Mouse (Mus musculus) MEL (cell line): Measurements from ENCODE around the gene Atp8b5. TPM values are rescaled to one million over a fixed set of nuclear protein-coding genes. Genes with fewer than 3 reads are reported as not detected.
A peak's percentile ranks its signal among the peaks of the same experiment; 100 is the strongest.

Experiments used
- DNase-seq: peaks from one replicate; pipeline ENCODE4 v3.0.0; 2011; ENCODE audit warnings: low read depth, low spot score
- H3K27ac ChIP-seq: 2 replicates; pipeline ENCODE4 v1.5.1; 2012; ENCODE audit warnings: low read depth, mild to moderate bottlenecking, control low read depth, low read length, moderate library complexity; ENCODE audit not compliant: control insufficient read depth
- H3K27me3 ChIP-seq, 2 experiments: fragments of 150-350 bp in 1 of 2; sonication (generic) in 1 of 2; 2 replicates each; pipeline ENCODE4 v1.6.1; 2012; ENCODE audit warnings: low read length in 2 of 2, mild to moderate bottlenecking in 2 of 2, improper control_type of control experiment in 1 of 2, moderate library complexity in 1 of 2; ENCODE audit not compliant: insufficient read depth in 2 of 2, control insufficient read depth in 1 of 2
- H3K36me3 ChIP-seq, 2 experiments: 2 replicates each; pipeline ENCODE4 v1.6.1; 2012 to 2014; ENCODE audit warnings: low read length in 2 of 2, improper control_type of control experiment in 1 of 2, inconsistent platforms in 1 of 2, mild to moderate bottlenecking in 1 of 2; ENCODE audit not compliant: insufficient read depth in 2 of 2, control insufficient read depth in 1 of 2
- H3K4me1 ChIP-seq, 2 experiments: fragments of 150-350 bp in 1 of 2; sonication (generic) in 1 of 2; 2 replicates each; pipeline ENCODE4 v1.6.1; 2012; ENCODE audit warnings: low read length in 2 of 2, improper control_type of control experiment in 1 of 2, mild to moderate bottlenecking in 1 of 2; ENCODE audit not compliant: insufficient read depth in 2 of 2, control insufficient read depth in 1 of 2
- H3K4me3 ChIP-seq, 2 experiments: fragments of 150-350 bp in 1 of 2; sonication (generic) in 1 of 2; 2 replicates each; pipeline ENCODE4 v1.5.1; 2012; ENCODE audit warnings: low read depth in 2 of 2, low read length in 2 of 2, mild to moderate bottlenecking in 2 of 2, moderate library complexity in 2 of 2, control low read depth in 1 of 2, improper control_type of control experiment in 1 of 2; ENCODE audit not compliant: control insufficient read depth in 1 of 2, insufficient read depth in 1 of 2
- H3K79me2 ChIP-seq: 2 replicates; pipeline ENCODE4 v1.6.1; 2012; ENCODE audit warnings: mild to moderate bottlenecking, low read length, moderate library complexity; ENCODE audit not compliant: control insufficient read depth, poor library complexity, insufficient read depth
- H3K9ac ChIP-seq: 2 replicates; pipeline ENCODE4 v1.6.1; 2012; ENCODE audit warnings: low read depth, mild to moderate bottlenecking, control low read depth, low read length, moderate library complexity; ENCODE audit not compliant: control insufficient read depth, poor library complexity, severe bottlenecking
- H3K9me3 ChIP-seq: fragments of 150-350 bp; sonication (generic); replicated peaks from 2 replicates; pipeline ENCODE4 v1.6.1; 2012; ENCODE audit warnings: mild to moderate bottlenecking, low read length, improper control_type of control experiment, moderate library complexity; ENCODE audit not compliant: insufficient read depth
- BHLHE40 ChIP-seq: IDR thresholded peaks from 2 replicates; pipeline ENCODE4 v1.6.1; 2012; ENCODE audit warnings: low read depth, mild to moderate bottlenecking, inconsistent platforms, low read length, improper control_type of control experiment, borderline replicate concordance
- CTCF ChIP-seq, 3 experiments: IDR thresholded peaks in 2 of 3; conservative IDR thresholded peaks in 1 of 3; 2 replicates each; pipeline ENCODE4 v1.5.1; 2011 to 2012; ENCODE audit warnings: low read length in 3 of 3, low read depth in 2 of 3, mild to moderate bottlenecking in 2 of 3, improper control_type of control experiment in 1 of 3, inconsistent platforms in 1 of 3, mixed read lengths in 1 of 3, moderate library complexity in 1 of 3; ENCODE audit not compliant: control insufficient read depth in 1 of 3, insufficient read depth in 1 of 3, poor library complexity in 1 of 3, severe bottlenecking in 1 of 3
- EP300 ChIP-seq, 2 experiments: IDR thresholded peaks; 2 replicates each; pipeline ENCODE4 v1.6.1; 2011; ENCODE audit warnings: improper control_type of control experiment in 2 of 2, low read length in 2 of 2, low read depth in 1 of 2, mild to moderate bottlenecking in 1 of 2
- ETS1 ChIP-seq: IDR thresholded peaks from 2 replicates; pipeline ENCODE4 v1.6.1; 2012; ENCODE audit warnings: low read depth, mild to moderate bottlenecking, inconsistent platforms, low read length, improper control_type of control experiment, moderate library complexity
- GABPA ChIP-seq: IDR thresholded peaks from 2 replicates; pipeline ENCODE4 v1.6.1; 2012; ENCODE audit warnings: low read depth, mild to moderate bottlenecking, inconsistent platforms, low read length, improper control_type of control experiment, moderate library complexity
- GATA1 ChIP-seq: IDR thresholded peaks from 2 replicates; pipeline ENCODE4 v1.6.1; 2011; ENCODE audit warnings: low read depth, low read length, improper control_type of control experiment
- HCFC1 ChIP-seq: IDR thresholded peaks from 2 replicates; pipeline ENCODE4 v1.6.1; 2012; ENCODE audit warnings: low read depth, mild to moderate bottlenecking, inconsistent platforms, low read length, improper control_type of control experiment, moderate library complexity
- KAT2A ChIP-seq: conservative IDR thresholded peaks from 2 replicates; pipeline ENCODE4 v1.6.1; 2012; ENCODE audit warnings: low read depth, low read length, improper control_type of control experiment, inconsistent platforms
- MAX ChIP-seq: IDR thresholded peaks from 2 replicates; pipeline ENCODE4 v1.6.1; 2011; ENCODE audit warnings: low read length, improper control_type of control experiment
- MAZ ChIP-seq: IDR thresholded peaks from 2 replicates; pipeline ENCODE4 v1.6.1; 2012; ENCODE audit warnings: low read depth, mild to moderate bottlenecking, inconsistent platforms, low read length, improper control_type of control experiment
- MXI1 ChIP-seq: IDR thresholded peaks from 2 replicates; pipeline ENCODE4 v1.6.1; 2011; ENCODE audit warnings: mild to moderate bottlenecking, low read depth, low read length, improper control_type of control experiment
- NELFE ChIP-seq: IDR thresholded peaks from 2 replicates; pipeline ENCODE4 v1.6.1; 2011; ENCODE audit warnings: low read depth, low read length, improper control_type of control experiment
- POLR2AphosphoS5 ChIP-seq: IDR thresholded peaks from 2 replicates; pipeline ENCODE4 v1.6.1; 2012; ENCODE audit warnings: low read depth, borderline replicate concordance, mild to moderate bottlenecking, inconsistent platforms, low read length, moderate library complexity, mixed read lengths
- RAD21 ChIP-seq: IDR thresholded peaks from 2 replicates; pipeline ENCODE4 v1.6.1; 2011; ENCODE audit warnings: mild to moderate bottlenecking, low read depth, low read length, improper control_type of control experiment
- TAL1 ChIP-seq: IDR thresholded peaks from 2 replicates; pipeline ENCODE4 v1.6.1; 2012; ENCODE audit warnings: mild to moderate bottlenecking, inconsistent platforms, low read length, moderate library complexity, mixed read lengths
- TBP ChIP-seq: IDR thresholded peaks from 2 replicates; pipeline ENCODE4 v1.8.0; 2011; ENCODE audit warnings: low read depth, low read length, improper control_type of control experiment
- TCF12 ChIP-seq: IDR thresholded peaks from 2 replicates; pipeline ENCODE4 v1.6.1; 2014; ENCODE audit warnings: low read depth, mild to moderate bottlenecking, inconsistent platforms, low read length, improper control_type of control experiment, moderate library complexity
- UBTF ChIP-seq: IDR thresholded peaks from 2 replicates; pipeline ENCODE4 v1.6.1; 2012; ENCODE audit warnings: low read depth, mild to moderate bottlenecking, inconsistent platforms, low read length, improper control_type of control experiment, moderate library complexity, borderline replicate concordance; ENCODE audit not compliant: insufficient read depth
- USF1 ChIP-seq: IDR thresholded peaks from 2 replicates; pipeline ENCODE4 v1.6.1; 2014; ENCODE audit warnings: low read depth, mild to moderate bottlenecking, inconsistent platforms, low read length, improper control_type of control experiment, moderate library complexity
- USF2 ChIP-seq, 2 experiments: IDR thresholded peaks; 2 replicates each; pipeline ENCODE4 v1.6.1; 2011 to 2012; ENCODE audit warnings: improper control_type of control experiment in 2 of 2, low read length in 2 of 2, borderline replicate concordance in 1 of 2, inconsistent platforms in 1 of 2, low read depth in 1 of 2, mild to moderate bottlenecking in 1 of 2; ENCODE audit not compliant: insufficient read depth in 1 of 2
- ZMIZ1 ChIP-seq: IDR thresholded peaks from 2 replicates; pipeline ENCODE4 v1.6.1; 2012; ENCODE audit warnings: low read depth, mild to moderate bottlenecking, inconsistent platforms, low read length, improper control_type of control experiment, moderate library complexity
- ZNF384 ChIP-seq: IDR thresholded peaks from 2 replicates; pipeline ENCODE4 v1.6.1; 2012; ENCODE audit warnings: low read depth, mild to moderate bottlenecking, inconsistent platforms, low read length, improper control_type of control experiment
- polyA plus RNA-seq, 2 experiments: library from polyadenylated mRNA; stranded (reverse) in 1 of 2; unstranded in 1 of 2; fragments of >175 nt in 1 of 2; fragments of >200 nt in 1 of 2; gene quantifications; 2 replicates each; pipeline versions ENCODE4 v1.2.1 to v1.2.4; 2012; ENCODE audit warnings: low replicate concordance in 2 of 2, low read depth in 1 of 2; ENCODE audit not compliant: insufficient read length in 2 of 2, insufficient read depth in 1 of 2, missing spikeins in 1 of 2
- total RNA-seq: library from RNA; depleted of rRNA; stranded (reverse); fragments of 300-350 nt; gene quantifications from 2 replicates; pipeline ENCODE4 v1.2.3, GENCODE M21; 2012

Gene Atp8b5
- total and polyA plus RNA-seq, 3 experiments: 4.9 to 5.0 TPM; not detected in 1

DNA sequence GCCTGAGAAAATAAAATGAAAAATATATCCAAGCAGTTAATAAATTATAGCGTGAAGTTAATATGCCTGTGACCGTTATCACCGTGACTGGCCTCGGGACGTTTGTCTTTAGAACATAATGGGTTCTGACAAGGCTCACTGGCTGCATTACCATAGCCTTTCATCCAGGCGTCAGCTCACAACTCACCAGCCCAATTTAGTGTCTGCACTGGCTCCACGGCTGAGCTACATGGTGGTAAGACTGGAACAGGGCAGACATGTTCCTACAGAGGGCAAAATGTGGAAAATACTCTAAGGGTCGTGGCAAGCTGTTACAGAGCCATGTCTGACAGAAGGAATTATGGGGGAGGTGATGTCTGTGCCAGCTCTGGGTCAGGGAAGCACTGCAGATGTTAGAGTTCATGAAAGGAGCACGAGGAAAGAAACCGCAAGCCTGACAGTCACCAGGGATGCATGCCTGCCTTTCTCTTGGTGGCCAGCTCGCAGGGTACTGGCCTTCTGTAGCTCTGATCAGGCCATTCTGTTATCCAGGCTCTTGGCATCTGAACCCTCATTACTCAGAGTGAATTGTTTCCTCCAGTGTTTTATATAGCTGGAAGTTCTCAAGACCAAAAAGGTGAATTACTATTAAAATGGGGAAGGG, 42.9 kb downstream of the Atp8b5 start:
- H3K9me3 ChIP-seq: no peaks in the 10 kb centered on the region
- H3K36me3 ChIP-seq: peaks cover 0 to 4% of the 10 kb centered on the region in 2 experiments; a peak in 2 of 4 replicates
- H3K4me1 ChIP-seq: peaks cover 0 to 3% of the 10 kb centered on the region in 2 experiments; a peak in 1 of 4 replicates
- H3K27ac ChIP-seq: no peak overlapping the region
- TF ChIP-seq USF1 (no peak), ETS1 (no peak), HCFC1 (no peak), USF2 (IDR thresholded peaks at IDR 0.05; ENCODE audit: borderline replicate concordance in 1 of 2, insufficient read depth in 1 of 2, low read depth in 1 of 2, low read length in 2 of 2) (no peak)
- no peaks in the 10 kb centered on the region for H3K79me2 ChIP-seq
- no peak for DNase-seq
- H3K9ac ChIP-seq: no peak overlapping the region
- no peak overlapping the region for H3K4me3 ChIP-seq
- H3K27me3 ChIP-seq: no peaks in the 10 kb centered on the region

DNA sequence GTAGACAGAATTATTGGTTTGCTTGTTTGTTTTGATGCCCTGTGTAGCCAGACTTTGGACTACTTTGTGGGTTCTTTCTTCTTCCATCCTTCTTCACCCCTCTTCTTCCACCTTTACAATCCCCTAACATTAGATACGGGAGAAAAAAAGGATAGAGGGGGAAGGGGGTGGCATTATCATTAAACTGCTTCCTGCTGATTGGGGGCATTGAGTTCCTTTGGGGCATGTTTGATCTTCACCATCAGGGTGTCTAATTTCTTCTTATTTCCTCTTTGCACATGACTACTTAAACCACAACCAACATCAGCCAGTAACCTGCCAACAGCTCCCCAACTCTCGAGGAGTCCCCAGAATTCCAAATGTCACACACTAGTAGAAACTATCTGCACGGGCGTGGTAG, 54.6 kb downstream of the Atp8b5 start:
- peak; percentile 74 for DNase-seq

DNA sequence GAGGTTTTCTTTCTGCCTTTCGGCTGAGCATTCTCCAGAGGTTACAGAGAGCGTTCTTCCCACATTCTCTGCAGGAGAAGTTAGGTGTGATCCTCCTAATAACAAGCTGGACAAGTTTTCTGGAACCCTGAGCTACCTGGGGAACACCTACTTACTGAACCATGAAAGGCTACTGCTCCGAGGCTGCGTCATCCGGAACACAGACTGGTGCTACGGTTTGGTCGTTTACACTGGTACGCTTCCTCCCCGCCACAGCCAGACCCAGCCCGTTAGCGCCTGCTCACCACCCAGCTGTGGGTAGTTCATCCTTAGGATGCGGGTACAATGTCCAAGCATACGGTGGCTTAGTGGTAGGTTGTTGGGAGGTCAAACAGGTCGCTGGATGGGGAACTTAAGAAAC, 55.4 kb downstream of the Atp8b5 start:
- no peak overlapping the region for H3K9ac ChIP-seq
- H3K27ac ChIP-seq: no peak overlapping the region; the same call in 1 of the 2 replicates
- TF ChIP-seq GATA1 (no peak), UBTF (no peak), KAT2A (no peak), MXI1 (no peak), GABPA (no peak), TBP (no peak), ZMIZ1 (no peak), MAZ (no peak), ETS1 (no peak), MAX (no peak), USF1 (no peak), NELFE (no peak), POLR2AphosphoS5 (no peak), BHLHE40 (no peak), HCFC1 (no peak), EP300 (IDR thresholded peaks at IDR 0.05; ENCODE audit: low read depth in 1 of 2, low read length in 2 of 2) (no peak)
- TF ChIP-seq, all 39 proteins: peak for 0
- Histone ChIP-seq H3K79me2 (no peaks in the 10 kb centered on the region), H3K4me3 (no peak overlapping the region), H3K4me1 (peaks cover 5 to 18% of the 10 kb centered on the region in 2 experiments), H3K9me3 (no peaks in the 10 kb centered on the region), H3K36me3 (peaks cover 0 to 6% of the 10 kb centered on the region in 2 experiments; a peak in 2 of 4 replicates), H3K27me3 (no peaks in the 10 kb centered on the region)
- DNase-seq: no peak

More for the DNA sequence above, 54.6 kb downstream of the Atp8b5 start:
- no peaks in the 10 kb centered on the region for H3K27me3 ChIP-seq
- no peak overlapping the region for H3K4me3 ChIP-seq
- no peak overlapping the region for H3K9ac ChIP-seq
- peaks cover 5 to 21% of the 10 kb centered on the region in 2 experiments for H3K4me1 ChIP-seq
- H3K79me2 ChIP-seq: no peaks in the 10 kb centered on the region
- TF ChIP-seq BHLHE40: peak; percentile 82
- no peak for TF ChIP-seq CTCF (IDR thresholded peaks at IDR 0.05 in 2 of 3, conservative IDR thresholded peaks at IDR 0.05 in 1 of 3; ENCODE audit: control insufficient read depth in 1 of 3, insufficient read depth in 1 of 3, low read depth in 2 of 3, low read length in 3 of 3, poor library complexity in 1 of 3, severe bottlenecking in 1 of 3)
- peak; percentile 65 for TF ChIP-seq ZNF384
- TF ChIP-seq TCF12: peak; percentile 86
- TF ChIP-seq EP300 (IDR thresholded peaks at IDR 0.05; ENCODE audit: low read depth in 1 of 2, low read length in 2 of 2): peak; percentile 94 to 96
- peak; percentile 90 for TF ChIP-seq GATA1
- TF ChIP-seq ETS1: peak; percentile 52; the same call in 1 of the 2 replicates
- no peak for TF ChIP-seq RAD21
- TF ChIP-seq TAL1: peak; percentile 49
- H3K36me3 ChIP-seq: peaks cover 0 to 6% of the 10 kb centered on the region in 2 experiments; a peak in 2 of 4 replicates
- H3K9me3 ChIP-seq: no peaks in the 10 kb centered on the region
- H3K27ac ChIP-seq: peak overlapping the region; percentile 73
